Mouse (Mus musculus) spleen, adult 10 weeks (tissue): Measurements from ENCODE around the gene Gm49661. TPM values are rescaled to one million over a fixed set of nuclear protein-coding genes. Genes with fewer than 3 reads are reported as not detected.

Experiments
- polyA plus RNA-seq: library from polyadenylated mRNA; stranded (reverse); fragments of 350-450 nt; fragmentation: Illumina TruSeq; extraction: RNeasy Lipid Tissue Mini Kit (QIAGEN cat#74804); gene quantifications from one replicate; pipeline ENCODE4 v1.2.3, GENCODE M21; 2015; ENCODE audit warnings: low replicate concordance; ENCODE audit not compliant: insufficient read depth

Gene Gm49661
- polyA plus RNA-seq = not detected

DNA sequence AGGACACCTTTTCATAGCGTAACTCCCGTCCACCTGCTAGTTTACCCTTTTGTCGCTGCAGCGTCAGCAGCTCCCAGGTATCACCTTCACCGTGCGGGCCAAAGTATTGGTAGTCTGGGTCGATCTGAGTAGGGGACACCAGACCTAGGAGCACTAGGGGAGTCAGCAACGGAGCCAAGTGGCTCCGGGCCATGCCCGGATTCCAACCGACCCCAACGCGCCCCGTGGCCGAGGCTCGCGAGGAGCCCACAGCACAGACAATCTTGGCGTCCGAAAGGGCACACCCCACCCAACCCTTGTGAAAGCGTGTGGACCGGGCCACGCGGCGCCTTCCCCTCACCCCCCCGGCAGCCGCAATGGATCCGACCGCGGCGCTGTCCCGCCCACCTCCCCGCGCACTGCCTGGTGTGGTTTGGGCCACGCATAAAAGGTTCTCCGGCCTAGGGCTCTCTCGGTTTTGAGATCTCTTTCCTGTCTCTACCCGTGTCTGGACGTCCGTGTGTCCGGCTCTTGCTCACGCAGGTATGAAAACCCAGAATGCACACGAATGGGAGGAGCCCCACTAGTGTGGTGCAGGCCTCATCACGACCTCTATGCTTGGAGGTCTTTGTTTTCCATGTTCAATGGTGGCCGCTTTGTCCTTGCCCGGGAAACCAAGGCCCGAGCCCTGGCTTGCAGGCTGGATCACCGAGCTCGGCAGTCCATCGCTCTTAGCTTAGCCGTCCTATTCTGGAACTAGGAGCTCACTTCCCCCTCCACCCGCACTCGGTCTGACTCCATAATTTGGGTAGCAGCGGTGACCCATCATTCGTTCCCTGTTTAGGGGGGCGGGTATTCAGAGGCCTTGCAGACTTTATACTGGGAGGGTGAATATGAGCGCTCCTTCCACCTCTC lies at the start of gene Gm49661, which contains the start of the genes Prdx2 and Rnaseh2a:
TSS of gene Gm49661 (minus strand) at position 193 of the 894 bp plus-strand sequence.
TSS of gene Prdx2 (plus strand) at position 347 of the 894 bp plus-strand sequence.
TSS of gene Rnaseh2a (minus strand) at position 527 of the 894 bp plus-strand sequence.

DNA sequence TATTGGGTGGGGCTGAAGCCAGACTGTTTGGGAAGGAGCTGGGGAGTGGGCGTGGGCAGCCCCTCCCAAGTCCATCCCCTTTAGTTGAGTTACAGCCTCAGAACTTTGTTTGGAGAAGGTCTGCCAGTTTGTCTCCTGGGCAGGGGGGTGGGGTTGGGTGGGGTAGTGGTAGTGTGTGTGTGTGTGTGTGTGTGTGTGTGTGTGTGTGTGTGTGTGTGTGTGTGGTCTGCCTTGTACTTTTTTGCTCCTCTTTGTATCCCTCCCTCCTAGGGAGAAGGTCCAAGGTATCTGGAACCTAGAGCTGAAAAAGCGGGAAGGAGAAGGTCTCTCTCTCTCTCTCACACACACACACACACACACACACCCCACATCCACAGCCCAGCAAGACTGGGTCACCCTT lies 45.2 kb upstream of the Gm49661 start, which contains the start of gene Best2:
TSS of gene Best2 (minus strand) at position 101 of the 400 bp plus-strand sequence.

DNA sequence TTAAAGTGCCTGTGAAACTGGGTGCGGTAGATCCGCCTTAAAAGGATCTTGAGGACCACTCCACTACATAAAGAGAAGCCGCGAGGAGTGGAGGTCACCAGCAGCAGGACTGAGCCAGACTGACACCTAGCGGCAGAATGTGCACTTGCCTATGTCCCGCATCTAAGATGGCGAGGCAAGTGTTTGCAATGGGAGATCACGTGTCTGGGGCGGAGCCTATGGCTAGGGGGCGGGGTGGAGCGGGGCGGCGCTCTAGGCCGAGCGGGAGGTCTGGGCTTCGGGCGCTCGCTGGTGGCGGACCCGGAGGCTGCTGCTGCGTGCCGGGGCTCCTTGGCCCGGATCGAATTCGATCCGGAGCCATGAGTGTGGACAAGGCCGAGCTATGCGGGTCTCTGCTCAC lies 21.1 kb upstream of the Gm49661 start, which contains the start of gene Hook2:
TSS of gene Hook2 (plus strand) at position 255 of the 400 bp plus-strand sequence.

DNA sequence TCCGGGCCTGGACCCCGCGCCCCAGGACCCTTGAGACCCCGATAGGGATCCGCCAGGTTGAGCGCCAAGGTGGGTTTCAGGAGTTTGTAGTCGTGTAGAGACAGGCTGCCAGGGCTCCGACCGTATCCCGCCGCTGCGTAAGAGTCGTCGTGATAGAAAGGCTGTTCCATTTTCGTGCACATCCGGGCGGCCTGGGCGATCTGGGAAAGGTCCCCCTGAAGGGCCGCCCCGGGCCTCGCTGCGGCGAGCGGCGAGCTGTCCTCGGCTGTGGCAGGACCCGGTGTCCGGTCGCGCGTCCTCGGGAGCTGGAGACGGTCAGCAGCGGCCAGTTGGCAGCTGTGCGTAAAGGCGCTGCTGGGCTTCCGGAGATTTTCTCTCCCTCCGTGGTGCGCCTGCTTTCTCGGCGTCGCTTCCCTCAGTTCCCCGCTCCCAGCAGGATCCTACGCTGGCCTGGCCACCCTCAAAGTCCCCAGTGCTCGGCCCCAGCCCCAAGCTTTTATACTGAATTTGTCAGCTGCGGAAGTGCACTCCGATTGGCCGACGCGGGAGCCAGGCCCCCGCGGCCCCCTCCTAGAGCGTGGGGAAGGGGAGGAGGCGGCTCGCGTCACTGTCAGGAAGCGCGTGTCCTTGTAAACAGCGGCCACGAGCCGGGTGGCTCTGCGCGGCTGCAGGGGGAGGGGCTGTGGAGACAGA lies 9.2 kb upstream of the Gm49661 start, which contains the start of gene Junb:
TSS of gene Junb (minus strand) at position 471 of the 693 bp plus-strand sequence.

DNA sequence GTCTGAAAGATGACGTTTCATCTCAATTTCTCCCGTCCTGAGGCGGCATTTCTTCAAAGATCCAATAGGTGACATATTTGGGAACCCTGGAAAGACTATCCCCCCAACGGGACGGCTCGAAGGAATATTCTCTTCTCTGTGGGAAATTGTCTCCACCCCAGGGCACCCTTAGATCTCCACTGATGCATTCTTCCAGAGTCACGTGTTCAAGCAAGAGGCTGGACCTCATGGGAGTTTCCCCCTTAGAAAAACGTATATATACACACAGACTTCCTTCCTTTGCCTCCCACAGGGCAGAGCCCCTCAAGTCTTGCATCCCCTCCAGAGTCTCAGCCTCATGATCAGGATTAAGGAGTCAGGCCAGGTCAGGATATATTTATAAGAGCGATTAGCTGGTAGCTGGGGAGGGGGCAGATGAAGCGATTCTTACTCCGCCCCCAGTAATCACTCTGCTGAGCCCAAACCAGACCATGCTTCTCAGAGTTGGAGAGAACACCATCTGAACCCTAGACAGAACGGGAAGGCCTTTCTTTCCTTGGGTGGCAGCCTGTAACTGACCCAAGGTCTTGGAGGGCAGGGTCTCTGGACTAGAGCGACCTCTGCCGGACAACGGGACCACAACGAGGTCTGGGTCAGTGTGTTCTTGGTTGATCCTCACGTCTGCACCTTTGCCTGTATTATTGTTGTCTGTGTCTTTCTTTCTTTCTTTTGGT lies 22.5 kb downstream of the Gm49661 start, which contains the start of gene Rtbdn:
TSS of gene Rtbdn (plus strand) at position 464 of the 713 bp plus-strand sequence.

DNA sequence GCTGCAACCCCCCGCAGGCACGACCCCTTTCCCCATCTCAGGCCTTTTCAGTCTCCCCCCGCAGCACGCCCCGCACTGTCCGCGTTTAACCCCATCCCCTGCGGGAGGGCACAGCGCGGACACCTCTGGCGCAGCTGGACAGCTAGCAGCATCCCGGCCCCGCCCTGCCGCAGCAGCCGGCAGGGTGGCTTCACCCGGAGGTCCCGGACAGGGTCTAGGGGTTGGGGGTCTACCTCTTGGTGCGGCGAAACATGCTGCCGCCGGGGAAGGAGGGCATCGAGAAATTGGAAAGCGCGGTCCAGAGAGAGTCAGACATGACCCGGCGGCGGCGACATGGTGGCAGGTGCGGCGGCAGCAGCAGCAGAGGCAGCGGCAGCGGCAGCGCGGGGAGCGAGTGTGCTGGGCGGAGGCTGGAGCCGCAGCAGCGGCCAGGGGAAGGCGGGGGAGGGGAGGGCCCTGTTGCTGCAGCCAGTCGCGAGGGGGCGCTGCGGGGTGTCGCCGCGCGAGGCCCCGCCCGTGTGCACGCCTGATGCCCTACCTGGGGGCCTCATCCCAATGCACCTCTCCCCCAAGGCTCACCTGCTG lies 32.2 kb downstream of the Gm49661 start, which contains the start of gene Mast1:
TSS of gene Mast1 (minus strand) at position 398 of the 585 bp plus-strand sequence.

Other genes starting within 250 kb of the Gm49661 start
- 3.2 TPM for gene G430095P16Rik, start 246.4 kb downstream of the Gm49661 start, polyA plus RNA-seq
- gene Nfix, start 169.1 kb downstream of the Gm49661 start, polyA plus RNA-seq = 5.1 TPM
- 3.8 TPM for gene Dand5, start 146.6 kb downstream of the Gm49661 start, polyA plus RNA-seq
- 5.4 TPM for gene Gadd45gip1, start 137.9 kb downstream of the Gm49661 start, polyA plus RNA-seq
- gene Rad23a, start 128.8 kb downstream of the Gm49661 start, polyA plus RNA-seq = 62.4 TPM
- gene Calr, start 122.5 kb downstream of the Gm49661 start, polyA plus RNA-seq = 968 TPM
- 37.0 TPM for gene Farsa, start 112.4 kb downstream of the Gm49661 start, polyA plus RNA-seq
- gene Syce2, start 97.3 kb downstream of the Gm49661 start, polyA plus RNA-seq = 12.6 TPM
- 24.2 TPM for gene Gcdh, start 75.5 kb downstream of the Gm49661 start, polyA plus RNA-seq
- gene Klf1, start 67.5 kb downstream of the Gm49661 start, polyA plus RNA-seq = 6.7 TPM
- 49.3 TPM for gene Dnase2a, start 60.9 kb downstream of the Gm49661 start, polyA plus RNA-seq
- gene Mast1, start 32.1 kb downstream of the Gm49661 start, polyA plus RNA-seq = not detected
- gene Rtbdn, start 22.4 kb downstream of the Gm49661 start, polyA plus RNA-seq = not detected
- 197 TPM for gene Prdx2, start 154 bp upstream of the Gm49661 start, polyA plus RNA-seq
- 32.5 TPM for gene Rnaseh2a, start 334 bp upstream of the Gm49661 start, polyA plus RNA-seq
- 1.5 TPM for gene Junb, start 9.3 kb upstream of the Gm49661 start, polyA plus RNA-seq
- gene Hook2, start 21.2 kb upstream of the Gm49661 start, polyA plus RNA-seq = 4.6 TPM
- not detected for gene Best2, start 45.1 kb upstream of the Gm49661 start, polyA plus RNA-seq
- gene Asna1, start 55.8 kb upstream of the Gm49661 start, polyA plus RNA-seq = 29.7 TPM
- gene Trir, start 57.4 kb upstream of the Gm49661 start, polyA plus RNA-seq = 112 TPM
- 35.3 TPM for gene Tnpo2, start 67.5 kb upstream of the Gm49661 start, polyA plus RNA-seq
- 3.0 TPM for gene Fbxw9, start 90.6 kb upstream of the Gm49661 start, polyA plus RNA-seq
- gene Gm5741, start 98.5 kb upstream of the Gm49661 start, polyA plus RNA-seq = not detected
- 52.7 TPM for gene Dhps, start 102.3 kb upstream of the Gm49661 start, polyA plus RNA-seq
- gene Wdr83os, start 111.3 kb upstream of the Gm49661 start, polyA plus RNA-seq = 54.9 TPM
- 12.5 TPM for gene Wdr83, start 111.9 kb upstream of the Gm49661 start, polyA plus RNA-seq
- gene Man2b1, start 113.8 kb upstream of the Gm49661 start, polyA plus RNA-seq = 132 TPM
- 0.81 TPM for gene Zfp791, start 153.7 kb upstream of the Gm49661 start, polyA plus RNA-seq
- gene Cks1brt, start 182.5 kb upstream of the Gm49661 start, polyA plus RNA-seq = not detected